Mouse (Mus musculus) neural tube, embryonic 10.5 days (tissue): ENCODE measurements at regions not wholly inside any gene's neighbourhood (a gene's known extent, or its start where the extent isn't known, plus 50 kb on each side); places are given as distances from the start of the nearest gene placed in this dataset.

ENCODE experiments used
- DNase-seq: peaks from one replicate; pipeline ENCODE4 v3.0.0-alpha.2; 2017; ENCODE audit warnings: low spot score; ENCODE audit errors: extremely low spot score

GRCm38 (mm10) chr6:116998948-116999682 is 169.2 kb upstream of the Cxcl12 start:
- DNase-seq, result no peak

- DNase-seq, result no peak
Measured at GRCm38 (mm10) chr6:116999940-117000339, 168.4 kb upstream of the Cxcl12 start.

- DNase-seq, result no peak
Measured at GRCm38 (mm10) chr6:117000951-117001725, 167.2 kb upstream of the Cxcl12 start.

DNA sequence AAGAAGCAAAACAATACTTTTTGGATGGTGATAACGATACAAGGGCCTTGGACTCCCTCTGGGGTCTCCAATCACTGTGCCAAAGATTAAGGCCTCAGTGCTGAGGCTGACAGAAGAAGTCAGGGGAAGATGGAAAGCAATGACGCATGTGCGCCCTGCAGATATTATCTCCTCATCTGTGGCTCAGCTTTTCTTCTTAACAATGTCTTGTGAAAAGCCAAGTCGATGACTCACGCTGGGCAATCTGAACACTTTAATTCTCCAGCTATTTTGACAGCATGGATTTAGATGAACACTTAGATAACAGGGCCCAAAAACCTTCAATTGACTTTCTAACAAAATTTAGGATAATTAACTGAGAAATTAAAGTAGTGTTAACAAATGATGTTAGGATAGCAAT is 155.7 kb upstream of the Cxcl12 start:
- DNase-seq, result no peak

GRCm38 (mm10) chr6:117015461-117015860 is 152.9 kb upstream of the Cxcl12 start:
- no peak for DNase-seq

DNA sequence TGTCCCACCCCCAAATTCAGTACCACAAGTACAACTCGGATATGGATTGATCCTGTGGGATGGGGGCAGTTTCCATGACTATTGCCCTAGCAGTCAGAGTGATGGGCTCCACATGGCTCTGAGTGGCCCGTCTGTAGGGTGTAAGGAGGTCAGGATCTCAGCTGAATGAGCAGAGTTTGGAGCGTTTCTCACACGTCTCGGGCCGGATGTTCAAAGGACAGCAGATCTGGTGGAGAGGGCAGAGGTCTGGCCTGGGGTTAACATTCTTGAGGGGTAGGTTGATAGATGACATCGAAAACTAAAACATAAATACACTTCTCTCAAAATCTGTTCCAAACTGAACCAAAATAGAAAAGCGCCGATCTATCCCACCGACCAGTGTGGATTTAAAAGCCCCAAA is 146.5 kb upstream of the Cxcl12 start:
- peak; percentile 29 for DNase-seq

DNA sequence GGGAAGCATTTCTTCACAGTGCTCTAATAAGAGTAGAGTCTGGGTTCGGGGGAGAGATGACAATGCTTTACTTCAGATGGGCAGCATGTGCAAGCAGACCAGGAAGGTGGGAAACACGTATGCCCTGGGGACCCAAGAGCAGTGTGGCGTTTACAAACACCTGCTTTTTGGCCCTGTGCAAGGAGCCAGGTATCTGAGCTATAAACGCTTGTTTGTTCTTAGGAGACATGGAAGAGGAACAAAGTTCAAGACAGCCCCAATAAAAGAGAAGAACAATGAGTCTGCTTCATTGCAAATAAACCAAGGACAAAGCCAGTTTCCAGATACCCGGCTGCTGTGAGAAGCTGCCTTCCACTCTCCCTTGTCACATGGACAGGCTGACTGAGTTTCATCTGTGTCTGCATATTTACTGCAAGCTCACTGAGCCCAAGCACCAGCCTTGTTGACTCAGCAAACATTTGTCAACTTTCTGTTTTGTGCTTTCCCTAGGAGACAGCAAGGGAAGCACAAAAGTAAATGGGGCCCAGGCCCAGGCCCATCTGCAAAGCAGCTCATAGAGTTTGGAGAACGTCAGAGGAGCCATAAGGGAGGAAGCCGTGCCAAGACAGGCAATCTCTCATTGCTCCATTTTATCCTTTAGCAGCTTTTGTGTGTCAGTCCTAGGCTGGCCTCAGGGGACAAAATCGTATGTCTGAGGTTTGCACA is 136.1 kb upstream of the Cxcl12 start:
- DNase-seq, result no peak

- no peak for DNase-seq
Measured at GRCm38 (mm10) chr6:117043744-117044143, 124.6 kb upstream of the Cxcl12 start.

- no peak for DNase-seq
Measured at GRCm38 (mm10) chr6:117049459-117050010, 118.8 kb upstream of the Cxcl12 start.

GRCm38 (mm10) chr6:117060688-117061087 is 107.6 kb upstream of the Cxcl12 start:
- no peak for DNase-seq

GRCm38 (mm10) chr6:117067541-117068305 is 100.6 kb upstream of the Cxcl12 start:
- DNase-seq, result no peak

GRCm38 (mm10) chr6:117071311-117071710 is 97.0 kb upstream of the Cxcl12 start:
- DNase-seq, result no peak

DNA sequence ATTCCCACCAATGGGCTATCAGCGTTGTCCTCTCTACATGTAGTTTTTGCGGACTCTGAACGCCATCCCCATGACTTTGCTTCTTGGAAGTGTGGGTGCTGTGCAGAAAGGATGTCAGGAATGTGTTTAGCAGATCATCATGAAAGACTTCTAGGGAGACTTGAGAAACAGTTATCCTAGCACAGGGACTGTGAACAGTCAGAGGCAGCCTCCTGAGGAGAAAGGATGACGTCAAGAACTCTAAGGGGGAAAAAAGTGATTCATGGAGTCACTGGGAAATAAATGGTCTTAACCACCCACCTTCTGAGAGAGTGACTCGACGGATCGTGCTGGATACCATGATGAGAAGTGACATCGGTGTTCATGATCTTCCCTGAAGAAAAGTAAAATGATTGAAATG is 96.5 kb upstream of the Cxcl12 start:
- DNase-seq, result no peak

DNA sequence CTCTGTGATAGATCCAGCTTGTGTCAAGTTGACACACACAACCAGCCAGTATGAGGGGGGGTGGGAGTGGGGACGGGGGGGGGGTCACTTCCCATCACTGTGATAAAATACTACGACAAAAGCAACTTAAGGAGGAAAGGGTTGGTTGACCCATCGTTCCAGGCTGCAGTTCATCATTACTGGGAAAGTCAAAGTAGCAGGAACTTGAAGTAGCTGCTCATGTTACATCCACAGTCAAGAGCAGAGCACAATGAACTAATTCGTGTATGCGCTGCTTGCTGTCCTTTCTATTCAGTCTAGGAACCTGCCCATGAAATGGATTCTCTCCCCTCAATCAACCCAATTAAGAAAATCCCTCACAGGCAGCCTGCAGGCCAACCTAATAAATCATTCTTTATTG is 88.8 kb upstream of the Cxcl12 start:
- no peak for DNase-seq

DNA sequence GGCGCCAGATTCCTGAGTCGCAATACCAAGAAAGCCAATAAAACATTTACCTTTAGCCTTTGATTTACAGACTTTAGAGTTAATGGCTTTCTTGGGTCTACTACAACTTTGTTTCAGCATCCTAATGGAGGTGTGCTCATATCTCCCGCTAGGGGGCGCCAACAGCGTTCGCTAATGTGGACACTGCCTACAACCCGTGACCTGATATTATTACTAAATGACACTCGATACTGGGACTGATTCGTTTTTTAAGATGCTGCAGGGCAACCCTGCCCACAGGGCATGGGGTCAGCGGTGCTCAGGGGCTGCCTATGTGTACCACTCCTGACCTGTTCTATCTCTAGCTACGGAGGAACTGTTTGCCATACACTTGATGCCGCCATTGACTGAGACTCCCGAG is 87.4 kb upstream of the Cxcl12 start:
- peak; percentile 49 for DNase-seq

DNA sequence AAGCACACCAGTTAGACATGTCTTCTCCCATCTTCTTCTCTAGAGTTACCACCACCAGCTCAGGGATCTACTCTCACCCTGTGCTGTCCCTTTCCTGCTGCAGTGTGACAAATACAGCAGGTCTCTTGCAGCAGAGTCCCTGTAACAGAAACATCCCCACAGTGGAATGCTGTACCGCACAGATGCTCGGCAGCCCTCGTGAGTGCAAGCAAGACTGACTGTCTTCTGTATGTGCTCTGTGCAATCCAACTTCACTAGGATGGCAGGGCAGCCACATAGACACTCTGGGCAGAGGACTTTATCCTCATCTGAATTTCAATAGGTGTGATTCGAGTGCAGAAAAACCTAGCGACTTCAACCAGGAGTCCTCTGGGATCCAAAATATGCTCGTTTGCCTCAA is 84.1 kb upstream of the Cxcl12 start:
- no peak for DNase-seq

DNA sequence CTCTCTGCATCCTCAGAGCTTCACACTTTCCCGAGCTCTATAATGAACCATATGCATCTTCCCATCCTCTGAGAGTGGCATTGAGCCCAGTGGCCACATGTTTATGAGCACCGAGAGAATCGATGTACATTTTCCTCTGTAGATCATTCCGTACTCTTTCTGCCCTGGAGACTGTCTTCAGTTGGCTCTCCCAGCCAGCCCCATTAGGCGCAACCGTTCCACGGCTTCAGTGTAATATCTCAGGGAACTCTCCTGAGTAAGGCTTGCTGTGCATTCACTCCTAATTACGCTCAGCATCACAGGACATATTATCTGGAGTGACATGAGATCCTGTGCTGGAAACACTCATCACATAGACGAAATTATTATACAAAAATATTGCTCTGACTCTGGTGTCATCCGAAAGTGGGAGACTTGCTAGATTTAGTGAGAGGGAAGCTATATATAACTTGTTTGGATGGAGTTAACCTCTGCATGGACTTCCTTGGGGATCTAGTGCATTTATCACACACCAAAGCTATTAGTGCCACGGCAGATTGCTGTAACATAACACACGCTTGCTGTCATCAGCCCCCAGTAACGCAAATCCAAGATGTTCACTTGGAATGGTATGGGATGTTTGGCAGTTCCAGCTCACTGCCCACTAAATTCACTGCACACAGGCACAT is 83.4 kb upstream of the Cxcl12 start:
- no peak for DNase-seq

GRCm38 (mm10) chr6:117094742-117095141 is 73.6 kb upstream of the Cxcl12 start:
- no peak for DNase-seq

DNA sequence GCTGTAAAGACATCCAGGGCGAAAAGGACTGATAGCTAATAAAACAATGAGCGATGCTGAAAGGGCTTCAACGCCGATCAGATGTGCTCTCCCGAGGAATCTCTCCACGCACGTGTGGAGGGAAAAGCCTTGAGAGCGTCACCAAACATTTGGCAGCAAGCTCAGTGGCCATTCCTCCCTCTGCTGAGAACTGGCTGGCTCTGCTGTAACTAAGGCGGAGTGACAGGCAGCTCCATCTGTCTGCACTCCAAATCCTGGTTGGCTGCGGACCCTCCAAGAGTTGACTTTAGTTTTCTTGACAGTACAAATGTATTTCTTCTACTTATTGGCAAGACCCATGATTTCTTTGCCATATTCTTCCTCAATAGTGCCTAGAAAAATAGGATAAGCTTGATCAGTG is 68.5 kb upstream of the Cxcl12 start:
- DNase-seq, result no peak

- no peak for DNase-seq
Measured at GRCm38 (mm10) chr6:117102693-117103092, 65.6 kb upstream of the Cxcl12 start.

- no peak for DNase-seq
Measured at GRCm38 (mm10) chr6:117104047-117104446, 64.3 kb upstream of the Cxcl12 start.
